Mouse (Mus musculus): Measurements from ENCODE around the gene Vps33a. TPM values are rescaled to one million over a fixed set of nuclear protein-coding genes. Genes with fewer than 3 reads are reported as not detected.

Vps33a gene
- polyA plus RNA-seq, 1 experiment = 20.5 TPM

DNA sequence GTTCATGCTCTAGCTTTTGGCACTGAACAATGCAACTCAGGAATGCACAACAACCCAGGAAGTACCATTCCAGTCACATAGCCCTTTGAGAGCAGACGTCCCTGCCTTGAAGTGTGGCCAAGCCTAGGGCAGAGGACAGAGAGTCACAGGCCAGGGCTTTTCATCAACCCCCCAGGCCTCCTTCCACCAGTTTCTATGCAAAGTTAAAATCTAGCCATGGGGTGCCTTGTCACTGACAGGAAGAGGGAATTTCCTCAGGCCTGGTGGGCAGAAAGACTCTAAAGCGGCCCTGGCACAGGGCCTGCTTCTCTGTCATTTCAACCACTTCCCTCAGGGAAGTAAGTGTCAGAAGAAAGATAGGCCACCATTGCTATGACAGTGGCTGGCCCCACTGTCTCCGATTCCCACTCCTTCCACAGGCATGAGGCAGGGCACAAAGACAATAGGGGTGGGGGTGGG lies 34.4 kb upstream of the Vps33a start:
- no peak overlapping the region for H3K27ac ChIP-seq (ENCODE audit: insufficient read depth, low read length)
- H3K4me3 ChIP-seq (ENCODE audit: low read depth, low read length) = no peak overlapping the region
- H3K4me1 ChIP-seq (ENCODE audit: control insufficient read depth, insufficient read depth, low read length) = no peaks in the 10 kb centered on the region
- TF ChIP-seq EP300 (IDR thresholded peaks at IDR 0.05; ENCODE audit: insufficient read depth, low read depth, low read length) (no peak), POLR2A (IDR thresholded peaks at IDR 0.05; ENCODE audit: insufficient read depth, low read length) (no peak), CTCF (IDR thresholded peaks at IDR 0.05; ENCODE audit: low read depth, low read length) (no peak)
- no peak overlapping the region for H3K9ac ChIP-seq (ENCODE audit: low read depth, poor library complexity, severe bottlenecking)
- H3K36me3 ChIP-seq (ENCODE audit: control insufficient read depth, insufficient read depth, low read length, poor library complexity, severe bottlenecking) = no peaks in the 10 kb centered on the region
- H3K27me3 ChIP-seq (ENCODE audit: control insufficient read depth, insufficient read depth, low read length, poor library complexity, severe bottlenecking) = no peaks in the 10 kb centered on the region
- no peaks in the 10 kb centered on the region for H3K9me3 ChIP-seq (replicated peaks; ENCODE audit: control insufficient read depth, insufficient read depth, low read length, poor library complexity, severe bottlenecking)

DNA sequence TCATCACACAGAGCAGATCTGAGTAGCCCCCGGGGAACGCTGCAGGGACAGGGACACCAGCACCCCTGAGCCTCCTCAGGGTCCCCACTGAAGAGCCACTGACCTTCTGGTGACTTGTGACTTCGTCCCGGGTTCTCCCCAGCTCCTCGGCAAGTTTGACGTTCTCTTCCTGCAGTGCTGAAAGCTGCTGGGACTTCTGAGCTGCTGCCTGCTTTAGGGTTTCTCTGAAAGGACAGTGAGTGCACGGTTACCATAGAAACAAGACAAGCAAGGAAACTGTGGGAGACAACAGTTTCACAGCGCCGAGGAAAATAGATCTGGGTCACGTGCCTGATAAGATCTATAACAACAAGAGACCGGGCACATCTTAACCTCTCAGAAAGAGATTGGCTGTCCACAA lies 30.7 kb upstream of the Vps33a start:
- H3K36me3 ChIP-seq (ENCODE audit: control insufficient read depth, insufficient read depth, low read length, poor library complexity, severe bottlenecking) = no peaks in the 10 kb centered on the region

DNA sequence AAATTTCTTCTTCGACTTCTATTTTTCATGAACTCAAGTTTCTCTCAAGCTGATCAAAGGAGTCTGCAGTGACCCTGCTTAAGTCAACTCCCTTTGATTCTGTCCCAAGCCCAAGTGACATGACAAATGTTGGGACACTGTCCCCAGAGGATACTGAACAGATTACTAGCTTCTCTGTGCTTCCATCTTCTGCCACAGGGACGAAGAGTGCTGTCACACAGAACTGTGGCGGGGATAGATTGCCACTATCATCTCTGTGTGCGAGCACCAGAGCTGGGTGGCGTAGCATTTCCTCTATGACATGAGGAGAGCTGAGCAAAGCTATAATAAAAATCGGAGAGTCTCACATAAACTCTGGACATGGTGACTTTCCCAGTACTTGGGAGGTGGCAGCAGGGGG lies 29.3 kb upstream of the Vps33a start:
- Histone ChIP-seq H3K27ac (ENCODE audit: insufficient read depth, low read length) (no peak overlapping the region), H3K4me3 (ENCODE audit: low read depth, low read length) (no peak overlapping the region), H3K36me3 (ENCODE audit: control insufficient read depth, insufficient read depth, low read length, poor library complexity, severe bottlenecking) (no peaks in the 10 kb centered on the region), H3K9ac (ENCODE audit: low read depth, poor library complexity, severe bottlenecking) (no peak overlapping the region), H3K9me3 (replicated peaks; ENCODE audit: control insufficient read depth, insufficient read depth, low read length, poor library complexity, severe bottlenecking) (no peaks in the 10 kb centered on the region), H3K27me3 (ENCODE audit: control insufficient read depth, insufficient read depth, low read length, poor library complexity, severe bottlenecking) (no peaks in the 10 kb centered on the region), H3K4me1 (ENCODE audit: control insufficient read depth, insufficient read depth, low read length) (no peaks in the 10 kb centered on the region)
- TF ChIP-seq POLR2A (IDR thresholded peaks at IDR 0.05; ENCODE audit: insufficient read depth, low read length) (no peak), EP300 (IDR thresholded peaks at IDR 0.05; ENCODE audit: insufficient read depth, low read depth, low read length) (no peak), CTCF (IDR thresholded peaks at IDR 0.05; ENCODE audit: low read depth, low read length) (no peak)

More for the DNA sequence above, 30.7 kb upstream of the Vps33a start:
- H3K27ac ChIP-seq (ENCODE audit: insufficient read depth, low read length) = no peak overlapping the region
- no peak overlapping the region for H3K9ac ChIP-seq (ENCODE audit: low read depth, poor library complexity, severe bottlenecking)
- no peaks in the 10 kb centered on the region for H3K27me3 ChIP-seq (ENCODE audit: control insufficient read depth, insufficient read depth, low read length, poor library complexity, severe bottlenecking)
- H3K9me3 ChIP-seq (replicated peaks; ENCODE audit: control insufficient read depth, insufficient read depth, low read length, poor library complexity, severe bottlenecking) = no peaks in the 10 kb centered on the region
- no peak for TF ChIP-seq POLR2A (IDR thresholded peaks at IDR 0.05; ENCODE audit: insufficient read depth, low read length)
- TF ChIP-seq CTCF (IDR thresholded peaks at IDR 0.05; ENCODE audit: low read depth, low read length) = no peak
- no peak for TF ChIP-seq EP300 (IDR thresholded peaks at IDR 0.05; ENCODE audit: insufficient read depth, low read depth, low read length)
- H3K4me3 ChIP-seq (ENCODE audit: low read depth, low read length) = no peak overlapping the region
- no peaks in the 10 kb centered on the region for H3K4me1 ChIP-seq (ENCODE audit: control insufficient read depth, insufficient read depth, low read length)

DNA sequence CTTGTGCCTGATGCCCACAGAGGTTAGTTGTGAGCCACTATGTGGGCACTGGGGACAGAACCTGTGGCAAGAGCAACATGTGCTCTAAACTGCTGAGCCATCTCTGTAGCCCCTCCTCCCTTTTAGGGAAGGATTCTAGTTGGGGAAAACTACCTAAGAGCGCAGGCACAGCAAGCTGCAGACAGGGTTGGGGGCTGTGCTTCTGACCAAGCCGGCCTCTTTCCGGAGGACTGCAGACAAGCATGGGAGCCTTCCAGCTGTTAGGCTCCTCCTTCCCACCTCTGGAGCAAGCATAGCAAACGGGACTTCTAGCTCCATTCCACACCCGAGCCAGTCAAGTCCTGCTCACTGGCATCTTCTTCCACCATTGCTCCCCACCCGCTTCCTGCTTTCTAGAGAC lies 26.5 kb upstream of the Vps33a start:
- Histone ChIP-seq H3K27me3 (ENCODE audit: control insufficient read depth, insufficient read depth, low read length, poor library complexity, severe bottlenecking) (no peaks in the 10 kb centered on the region), H3K36me3 (ENCODE audit: control insufficient read depth, insufficient read depth, low read length, poor library complexity, severe bottlenecking) (no peaks in the 10 kb centered on the region), H3K4me3 (ENCODE audit: low read depth, low read length) (no peak overlapping the region), H3K27ac (ENCODE audit: insufficient read depth, low read length) (no peak overlapping the region), H3K9ac (ENCODE audit: low read depth, poor library complexity, severe bottlenecking) (no peak overlapping the region), H3K4me1 (ENCODE audit: control insufficient read depth, insufficient read depth, low read length) (no peaks in the 10 kb centered on the region), H3K9me3 (replicated peaks; ENCODE audit: control insufficient read depth, insufficient read depth, low read length, poor library complexity, severe bottlenecking) (no peaks in the 10 kb centered on the region)
- TF ChIP-seq EP300 (IDR thresholded peaks at IDR 0.05; ENCODE audit: insufficient read depth, low read depth, low read length) = no peak
- TF ChIP-seq POLR2A (IDR thresholded peaks at IDR 0.05; ENCODE audit: insufficient read depth, low read length) = no peak
- no peak for TF ChIP-seq CTCF (IDR thresholded peaks at IDR 0.05; ENCODE audit: low read depth, low read length)

DNA sequence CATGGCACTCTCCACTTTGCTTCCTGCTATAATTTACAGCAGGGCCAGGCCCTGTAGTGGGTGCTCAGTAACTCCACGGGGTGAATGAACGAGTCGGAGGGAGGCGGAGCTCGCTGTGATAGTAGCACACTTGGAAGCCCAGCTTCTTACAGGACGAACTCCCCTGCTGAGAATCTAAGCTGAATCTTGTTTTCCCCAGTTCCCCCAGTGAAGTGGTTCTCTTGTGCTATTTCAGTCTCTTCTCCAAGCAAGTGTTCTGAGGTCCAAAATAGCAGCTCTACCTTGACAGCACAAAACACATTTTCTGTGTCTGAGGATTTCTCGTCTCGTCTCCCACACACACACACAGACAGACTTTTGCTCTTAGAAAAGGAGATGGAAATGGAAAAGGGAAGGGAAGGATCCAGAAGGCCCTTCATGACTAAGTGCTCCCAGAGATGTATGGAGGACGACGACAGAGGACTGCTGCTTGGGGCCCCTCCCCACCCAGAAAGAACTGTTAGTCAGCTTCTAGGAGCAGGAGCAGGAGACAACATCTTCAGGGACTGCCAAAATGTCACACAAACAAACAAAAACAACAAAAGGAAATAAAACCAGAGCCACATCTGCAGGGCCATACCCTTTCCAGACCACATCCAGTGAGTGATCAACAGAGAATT lies 20.9 kb upstream of the Vps33a start:
- H3K4me3 ChIP-seq (ENCODE audit: low read depth, low read length) = no peak overlapping the region
- H3K27me3 ChIP-seq (ENCODE audit: control insufficient read depth, insufficient read depth, low read length, poor library complexity, severe bottlenecking) = no peaks in the 10 kb centered on the region
- no peaks in the 10 kb centered on the region for H3K4me1 ChIP-seq (ENCODE audit: control insufficient read depth, insufficient read depth, low read length)
- no peak for TF ChIP-seq POLR2A (IDR thresholded peaks at IDR 0.05; ENCODE audit: insufficient read depth, low read length)
- no peak for TF ChIP-seq EP300 (IDR thresholded peaks at IDR 0.05; ENCODE audit: insufficient read depth, low read depth, low read length)
- no peak for TF ChIP-seq CTCF (IDR thresholded peaks at IDR 0.05; ENCODE audit: low read depth, low read length)
- H3K9me3 ChIP-seq (replicated peaks; ENCODE audit: control insufficient read depth, insufficient read depth, low read length, poor library complexity, severe bottlenecking) = no peaks in the 10 kb centered on the region
- no peaks in the 10 kb centered on the region for H3K36me3 ChIP-seq (ENCODE audit: control insufficient read depth, insufficient read depth, low read length, poor library complexity, severe bottlenecking)
- H3K27ac ChIP-seq (ENCODE audit: insufficient read depth, low read length) = no peak overlapping the region
- H3K9ac ChIP-seq (ENCODE audit: low read depth, poor library complexity, severe bottlenecking) = no peak overlapping the region

DNA sequence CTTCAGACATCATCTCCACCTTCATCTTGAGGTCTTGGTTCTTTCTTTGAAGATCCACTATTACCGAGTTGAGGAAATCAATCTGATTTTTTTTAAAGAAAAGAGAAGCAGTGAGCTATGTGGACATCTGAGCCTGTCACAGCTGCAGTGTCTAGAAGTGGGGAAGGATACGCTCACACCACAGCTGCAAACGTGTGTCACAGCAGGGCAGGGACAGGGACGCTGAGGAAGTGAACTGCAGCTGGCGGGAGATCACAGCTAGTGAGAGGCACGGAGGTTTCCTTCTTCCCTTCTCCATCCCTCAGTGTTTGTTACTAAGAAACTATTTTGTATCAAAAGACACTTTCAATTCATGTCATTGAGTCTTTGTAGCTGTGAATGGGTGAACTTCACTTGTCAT lies 7.2 kb upstream of the Vps33a start:
- Histone ChIP-seq H3K4me1 (ENCODE audit: control insufficient read depth, insufficient read depth, low read length) (peaks cover 3% of the 10 kb centered on the region), H3K36me3 (ENCODE audit: control insufficient read depth, insufficient read depth, low read length, poor library complexity, severe bottlenecking) (no peaks in the 10 kb centered on the region), H3K27me3 (ENCODE audit: control insufficient read depth, insufficient read depth, low read length, poor library complexity, severe bottlenecking) (no peaks in the 10 kb centered on the region), H3K9me3 (replicated peaks; ENCODE audit: control insufficient read depth, insufficient read depth, low read length, poor library complexity, severe bottlenecking) (no peaks in the 10 kb centered on the region), H3K4me3 (ENCODE audit: low read depth, low read length) (no peak overlapping the region), H3K9ac (ENCODE audit: low read depth, poor library complexity, severe bottlenecking) (no peak overlapping the region), H3K27ac (ENCODE audit: insufficient read depth, low read length) (no peak overlapping the region)
- no peak for TF ChIP-seq CTCF (IDR thresholded peaks at IDR 0.05; ENCODE audit: low read depth, low read length)
- TF ChIP-seq POLR2A (IDR thresholded peaks at IDR 0.05; ENCODE audit: insufficient read depth, low read length) = no peak
- TF ChIP-seq EP300 (IDR thresholded peaks at IDR 0.05; ENCODE audit: insufficient read depth, low read depth, low read length) = no peak
